Mouse (Mus musculus): ENCODE measurements around the gene Zfp213. TPM values are rescaled to one million over a fixed set of nuclear protein-coding genes. Genes with fewer than 3 reads are reported as not detected.
"Not testable (repeated sequence)": the region's sequence is repeated elsewhere in the genome, so short reads cannot be mapped to it uniquely, and the experiment has no call there.

Gene Zfp213
- polyA plus RNA-seq, 1 experiment, result 7.8 TPM

DNA sequence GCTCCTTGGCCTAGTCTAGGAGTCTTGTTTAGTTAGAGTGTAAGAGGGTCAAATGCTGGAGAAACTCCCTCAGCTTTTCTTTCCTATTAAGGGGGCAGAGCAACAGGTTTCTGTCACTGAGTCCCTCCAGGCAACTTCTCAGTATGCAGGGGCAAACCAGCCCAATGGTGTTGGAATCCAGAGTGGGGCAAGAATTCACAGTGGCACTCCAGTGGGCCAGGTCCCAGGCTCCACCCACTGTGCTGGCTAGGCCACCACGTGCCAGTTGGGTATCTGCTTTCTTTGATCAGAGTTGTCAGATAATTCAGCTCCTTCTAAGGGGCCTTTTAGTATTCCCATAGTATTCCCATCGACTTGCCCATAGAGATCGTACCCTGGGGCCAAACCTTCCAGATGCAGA lies 23.9 kb downstream of the Zfp213 start:
- Histone ChIP-seq H3K27me3 (ENCODE audit: control insufficient read depth, insufficient read depth, low read length) (peaks cover 8% of the 10 kb centered on the region), H3K4me1 (ENCODE audit: control insufficient read depth, insufficient read depth, insufficient read length, low read length) (peaks cover 14% of the 10 kb centered on the region), H3K4me3 (ENCODE audit: low read depth, low read length) (no peak overlapping the region), H3K27ac (ENCODE audit: insufficient read depth, low read depth, low read length) (no peak overlapping the region), H3K36me3 (ENCODE audit: control insufficient read depth, insufficient read depth, low read length) (no peaks in the 10 kb centered on the region)
- TF ChIP-seq CTCF (IDR thresholded peaks at IDR 0.05; ENCODE audit: extremely low read depth, insufficient read length, insufficient replicate concordance, low read depth, low read length) (no peak), POLR2A (IDR thresholded peaks at IDR 0.05; ENCODE audit: low read depth, low read length) (no peak)
- 64% methylated on average over 3 of the region's 3 CpGs for WGBS

- peaks cover 10% of the 10 kb centered on the region for H3K27me3 ChIP-seq (ENCODE audit: control insufficient read depth, insufficient read depth, low read length)
- H3K4me1 ChIP-seq (ENCODE audit: control insufficient read depth, insufficient read depth, insufficient read length, low read length), result peaks cover 14% of the 10 kb centered on the region
- H3K27ac ChIP-seq (ENCODE audit: insufficient read depth, low read depth, low read length), result no peak overlapping the region
- no peaks in the 10 kb centered on the region for H3K36me3 ChIP-seq (ENCODE audit: control insufficient read depth, insufficient read depth, low read length)
- 92% methylated on average over 5 of the region's 5 CpGs for WGBS
- no peak for TF ChIP-seq POLR2A (IDR thresholded peaks at IDR 0.05; ENCODE audit: low read depth, low read length)
- H3K4me3 ChIP-seq (ENCODE audit: low read depth, low read length), result no peak overlapping the region
These were observed 24.4 kb downstream of the Zfp213 start for GRCm38 (mm10) chr17:23539608-23540007.

DNA sequence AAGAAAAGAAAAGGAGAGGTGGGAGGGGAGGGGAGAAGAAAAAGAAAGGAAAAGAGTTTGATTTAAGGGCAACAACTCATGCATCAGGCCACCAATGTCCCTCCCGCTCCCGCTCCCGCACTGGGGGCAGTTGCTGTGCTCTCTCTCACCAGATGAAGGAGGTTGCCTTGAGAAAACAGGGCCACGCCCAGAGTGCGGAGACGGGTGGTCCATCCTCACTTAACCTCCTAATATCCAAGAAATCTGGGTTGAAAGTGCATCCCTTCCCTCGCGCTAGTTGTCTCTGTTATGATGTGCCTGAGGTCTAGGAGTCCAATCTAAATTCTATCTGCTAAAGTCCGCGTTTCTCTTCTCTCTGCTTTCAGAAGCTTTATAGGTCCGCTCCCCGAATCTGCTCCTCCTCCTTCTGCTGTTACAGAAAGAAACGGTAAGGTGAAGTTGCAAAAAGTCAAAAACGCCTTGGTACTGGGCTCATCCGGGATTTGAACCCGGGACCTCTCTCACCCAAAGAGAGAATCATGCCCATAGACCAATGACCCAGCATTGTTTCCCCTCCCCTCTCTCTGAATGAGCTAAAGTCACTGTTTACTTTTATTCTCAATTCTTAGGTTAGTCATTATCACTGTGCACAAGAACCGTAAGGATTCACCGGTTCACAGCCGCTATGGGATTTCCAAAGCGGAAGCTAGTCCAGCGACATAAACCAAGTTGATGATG lies 25.6 kb downstream of the Zfp213 start:
- TF ChIP-seq POLR2A (IDR thresholded peaks at IDR 0.05; ENCODE audit: low read depth, low read length) (no peak), CTCF (IDR thresholded peaks at IDR 0.05; ENCODE audit: extremely low read depth, insufficient read length, insufficient replicate concordance, low read depth, low read length) (no peak)
- H3K27ac ChIP-seq (ENCODE audit: insufficient read depth, low read depth, low read length), result no peak overlapping the region
- H3K4me1 ChIP-seq (ENCODE audit: control insufficient read depth, insufficient read depth, insufficient read length, low read length), result peaks cover 11% of the 10 kb centered on the region
- H3K36me3 ChIP-seq (ENCODE audit: control insufficient read depth, insufficient read depth, low read length), result no peaks in the 10 kb centered on the region
- 16% methylated on average over 21 of the region's 21 CpGs for WGBS
- peak overlapping the region; percentile 11; the same call in 1 of the 2 replicates for H3K4me3 ChIP-seq (ENCODE audit: low read depth, low read length)
- H3K27me3 ChIP-seq (ENCODE audit: control insufficient read depth, insufficient read depth, low read length), result peaks cover 16% of the 10 kb centered on the region

DNA sequence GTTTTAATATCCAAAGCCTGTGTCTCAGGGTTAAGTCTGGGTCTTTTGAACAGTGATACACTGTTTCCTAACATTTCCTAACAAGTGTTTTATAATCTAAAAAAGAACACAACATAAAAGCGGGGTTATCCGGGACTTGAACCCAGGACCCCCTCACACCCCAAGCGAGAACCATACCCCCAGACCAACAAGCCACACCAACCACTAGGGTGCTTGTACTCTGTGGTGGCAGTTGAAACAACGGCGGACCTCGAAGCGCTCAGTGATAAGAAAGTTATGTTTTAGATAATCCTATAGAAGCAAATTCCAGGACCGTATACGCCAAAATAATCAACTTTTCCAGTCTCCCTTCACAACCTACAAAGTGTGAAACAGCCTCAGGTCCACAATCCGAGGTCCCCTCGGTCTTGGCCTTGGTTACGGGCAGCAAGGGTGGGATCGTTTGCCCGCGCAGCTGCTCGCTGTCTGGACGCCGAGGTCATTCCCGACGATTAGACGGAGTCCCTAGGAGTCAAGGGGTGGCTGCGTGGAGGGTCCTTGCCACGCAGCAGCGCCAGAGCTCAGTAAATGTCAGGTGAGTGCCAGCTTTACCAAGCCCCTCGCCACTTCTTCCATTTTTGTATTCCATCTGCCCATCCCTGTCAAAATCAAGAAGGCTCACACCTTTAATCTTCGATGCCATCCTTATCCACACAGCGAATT lies 26.3 kb downstream of the Zfp213 start:
- peaks cover 16% of the 10 kb centered on the region for H3K27me3 ChIP-seq (ENCODE audit: control insufficient read depth, insufficient read depth, low read length)
- WGBS, result 7% methylated on average over 27 of the region's 27 CpGs
- no peak for TF ChIP-seq POLR2A (IDR thresholded peaks at IDR 0.05; ENCODE audit: low read depth, low read length)
- no peak for TF ChIP-seq CTCF (IDR thresholded peaks at IDR 0.05; ENCODE audit: extremely low read depth, insufficient read length, insufficient replicate concordance, low read depth, low read length)
- H3K4me3 ChIP-seq (ENCODE audit: low read depth, low read length), result peak overlapping the region; percentile 29
- no peaks in the 10 kb centered on the region for H3K36me3 ChIP-seq (ENCODE audit: control insufficient read depth, insufficient read depth, low read length)
- H3K4me1 ChIP-seq (ENCODE audit: control insufficient read depth, insufficient read depth, insufficient read length, low read length), result peaks cover 7% of the 10 kb centered on the region
- H3K27ac ChIP-seq (ENCODE audit: insufficient read depth, low read depth, low read length), result no peak overlapping the region

GRCm38 (mm10) chr17:23535046-23535788 lies 28.8 kb downstream of the Zfp213 start:
- H3K27me3 ChIP-seq (ENCODE audit: control insufficient read depth, insufficient read depth, low read length), result peaks cover 16% of the 10 kb centered on the region
- 5% methylated on average over 17 of the region's 29 CpGs for WGBS
- not testable (repeated sequence) for H3K4me1 ChIP-seq (ENCODE audit: control insufficient read depth, insufficient read depth, insufficient read length, low read length); H3K4me3 ChIP-seq (ENCODE audit: low read depth, low read length); H3K27ac ChIP-seq (ENCODE audit: insufficient read depth, low read depth, low read length); H3K36me3 ChIP-seq (ENCODE audit: control insufficient read depth, insufficient read depth, low read length)

- H3K36me3 ChIP-seq (ENCODE audit: control insufficient read depth, insufficient read depth, low read length); H3K27ac ChIP-seq (ENCODE audit: insufficient read depth, low read depth, low read length); H3K4me3 ChIP-seq (ENCODE audit: low read depth, low read length); H3K4me1 ChIP-seq (ENCODE audit: control insufficient read depth, insufficient read depth, insufficient read length, low read length): not testable (repeated sequence)
- H3K27me3 ChIP-seq (ENCODE audit: control insufficient read depth, insufficient read depth, low read length), result peaks cover 16% of the 10 kb centered on the region
- 17% methylated on average over 12 of the region's 23 CpGs for WGBS
These were observed 30.2 kb downstream of the Zfp213 start for GRCm38 (mm10) chr17:23533591-23534490.

DNA sequence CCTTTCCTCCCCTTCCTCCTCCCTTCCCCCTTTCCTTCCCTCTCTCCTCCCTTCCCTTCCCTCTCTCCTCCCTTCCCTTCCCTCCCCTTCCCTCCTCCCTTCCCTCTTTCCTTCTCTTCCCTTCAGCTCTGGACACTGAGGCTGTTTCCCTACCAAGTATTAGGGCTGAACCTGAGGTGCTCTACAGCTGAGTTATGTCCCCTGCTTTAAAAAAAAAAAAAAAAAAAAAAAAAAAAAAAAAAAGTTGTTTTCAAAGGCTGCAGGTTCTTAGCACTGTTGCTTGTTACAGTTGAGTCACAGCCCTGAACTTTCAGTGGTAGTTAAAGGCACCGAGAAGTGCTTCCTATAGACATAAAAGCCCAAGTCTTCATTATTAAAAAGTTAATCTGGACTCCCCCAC lies 32.6 kb downstream of the Zfp213 start:
- H3K36me3 ChIP-seq (ENCODE audit: control insufficient read depth, insufficient read depth, low read length); H3K27me3 ChIP-seq (ENCODE audit: control insufficient read depth, insufficient read depth, low read length); H3K4me3 ChIP-seq (ENCODE audit: low read depth, low read length); H3K4me1 ChIP-seq (ENCODE audit: control insufficient read depth, insufficient read depth, insufficient read length, low read length); H3K27ac ChIP-seq (ENCODE audit: insufficient read depth, low read depth, low read length): not testable (repeated sequence)
- 32% methylated on average over 1 of the region's 1 CpGs for WGBS

DNA sequence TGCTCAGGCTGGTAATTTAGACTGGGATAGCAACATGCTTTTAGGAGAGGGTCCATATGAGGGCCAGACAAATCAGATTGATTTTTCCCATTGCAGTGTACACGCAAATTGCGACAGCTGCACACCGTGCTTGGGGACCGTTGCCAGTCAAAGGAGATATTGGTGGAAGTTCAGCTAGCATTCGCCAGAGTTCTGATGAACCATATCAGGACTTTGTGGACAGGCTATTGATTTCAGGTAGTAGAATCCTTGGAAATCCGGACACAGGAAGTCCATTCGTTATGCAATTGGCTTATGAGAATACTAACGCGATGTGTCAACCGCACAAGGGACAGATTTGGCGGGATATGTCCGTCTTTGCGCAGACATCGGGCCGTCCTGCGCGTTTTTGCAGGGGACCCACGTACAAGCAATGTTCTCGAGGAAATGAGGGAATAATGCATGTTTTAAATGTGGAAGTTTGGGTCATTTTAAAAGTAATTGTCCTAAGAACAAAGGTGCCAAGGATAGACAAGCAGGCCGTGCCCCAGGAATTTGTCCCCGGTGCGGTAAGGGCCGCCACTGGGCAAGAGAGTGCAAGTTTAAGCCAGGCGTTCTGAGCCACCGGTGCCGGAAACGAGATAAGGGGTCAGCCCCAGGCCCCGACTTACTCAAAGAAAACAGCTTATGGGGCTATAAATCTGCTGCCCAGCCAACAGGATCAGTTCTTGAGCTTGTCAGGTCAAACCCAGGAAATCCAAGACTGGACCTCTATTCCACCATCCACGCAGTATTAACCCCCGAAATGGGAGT lies 40.9 kb downstream of the Zfp213 start:
- not testable (repeated sequence) for H3K36me3 ChIP-seq (ENCODE audit: control insufficient read depth, insufficient read depth, low read length); H3K27ac ChIP-seq (ENCODE audit: insufficient read depth, low read depth, low read length); H3K4me1 ChIP-seq (ENCODE audit: control insufficient read depth, insufficient read depth, insufficient read length, low read length); H3K27me3 ChIP-seq (ENCODE audit: control insufficient read depth, insufficient read depth, low read length); H3K4me3 ChIP-seq (ENCODE audit: low read depth, low read length)
- 67% methylated on average over 30 of the region's 30 CpGs for WGBS
